Mouse (Mus musculus) testis, adult 2 months (tissue): ENCODE measurements around the gene Chst11. TPM values are rescaled to one million over a fixed set of nuclear protein-coding genes. Genes with fewer than 3 reads are reported as not detected.

Source experiments
- H3K27ac ChIP-seq: fragments of 200-500 bp; 2 replicates; pipeline ENCODE4 v1.5.1; 2012; ENCODE audit warnings: low read depth, low read length; ENCODE audit not compliant: control insufficient read depth, insufficient read depth
- H3K27me3 ChIP-seq: fragments of 200-500 bp; 2 replicates; pipeline ENCODE4 v1.6.1; 2012; ENCODE audit warnings: mild to moderate bottlenecking, low read length, moderate library complexity; ENCODE audit not compliant: control insufficient read depth, insufficient read depth
- H3K36me3 ChIP-seq: fragments of 200-500 bp; 2 replicates; pipeline ENCODE4 v1.6.1; 2012; ENCODE audit warnings: mild to moderate bottlenecking, low read length; ENCODE audit not compliant: control insufficient read depth, insufficient read depth
- H3K4me1 ChIP-seq: fragments of 200-500 bp; 2 replicates; pipeline ENCODE4 v1.6.1; 2012; ENCODE audit warnings: low read length; ENCODE audit not compliant: control insufficient read depth, insufficient read depth
- H3K4me3 ChIP-seq: fragments of 200-500 bp; 2 replicates; pipeline ENCODE4 v1.5.1; 2012; ENCODE audit warnings: low read depth, mild to moderate bottlenecking, low read length, moderate library complexity, mixed read lengths; ENCODE audit not compliant: control insufficient read depth
- CTCF ChIP-seq: fragments of 200-500 bp; IDR thresholded peaks from 2 replicates; pipeline ENCODE4 v1.5.1; 2012; ENCODE audit warnings: low read depth, mild to moderate bottlenecking, inconsistent platforms, low read length, moderate library complexity; ENCODE audit not compliant: control insufficient read depth, insufficient read depth, insufficient replicate concordance
- POLR2A ChIP-seq: fragments of 200-500 bp; IDR thresholded peaks from 2 replicates; pipeline ENCODE4 v1.6.1; 2012; ENCODE audit warnings: low read depth, mild to moderate bottlenecking, inconsistent platforms, low read length, moderate library complexity; ENCODE audit not compliant: control insufficient read depth
- polyA plus RNA-seq: library from polyadenylated mRNA; depleted of rRNA; stranded (reverse); fragments of >200 nt; gene quantifications from 2 replicates; pipeline ENCODE4 v1.2.3, GENCODE M21; 2012

Gene Chst11
- polyA plus RNA-seq, 1 experiment: 0.67 TPM

- no peaks in the 10 kb centered on the region for H3K27me3 ChIP-seq
- TF ChIP-seq POLR2A: no peak
- no peaks in the 10 kb centered on the region for H3K36me3 ChIP-seq
- H3K4me3 ChIP-seq: no peak overlapping the region
- peaks cover 3% of the 10 kb centered on the region for H3K4me1 ChIP-seq
- H3K27ac ChIP-seq: no peak overlapping the region
Observed at GRCm38 (mm10) chr10:83004389-83004788, 19.1 kb downstream of the Chst11 start.

GRCm38 (mm10) chr10:83005003-83005402 lies 19.7 kb downstream of the Chst11 start:
- Histone ChIP-seq H3K27me3 (no peaks in the 10 kb centered on the region), H3K4me3 (no peak overlapping the region), H3K27ac (no peak overlapping the region), H3K36me3 (no peaks in the 10 kb centered on the region), H3K4me1 (peaks cover 3% of the 10 kb centered on the region)
- no peak for TF ChIP-seq POLR2A
- no peak for TF ChIP-seq CTCF

DNA sequence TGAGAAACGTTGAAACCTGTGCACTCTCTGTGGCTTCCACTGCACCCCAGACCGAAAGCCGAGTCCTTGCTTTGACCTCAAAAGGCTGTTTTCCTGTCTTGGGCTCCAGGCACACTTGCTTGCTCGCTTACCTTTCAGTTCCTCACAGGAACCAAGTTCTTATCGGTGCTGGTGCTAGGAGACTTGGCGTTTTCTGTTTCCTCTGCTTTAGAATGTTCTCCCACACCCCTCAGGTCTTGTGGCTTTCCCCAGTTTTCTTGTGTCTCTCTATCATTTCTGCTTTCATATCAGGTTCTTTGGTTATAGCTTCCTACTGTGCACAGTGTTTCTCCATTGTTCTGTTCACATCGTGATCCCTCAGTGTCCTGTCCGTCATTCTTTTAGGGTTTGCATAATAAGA lies 21.0 kb downstream of the Chst11 start:
- no peaks in the 10 kb centered on the region for H3K36me3 ChIP-seq
- H3K4me1 ChIP-seq: peaks cover 3% of the 10 kb centered on the region
- no peaks in the 10 kb centered on the region for H3K27me3 ChIP-seq
- no peak overlapping the region for H3K4me3 ChIP-seq
- H3K27ac ChIP-seq: no peak overlapping the region
- no peak for TF ChIP-seq POLR2A
- no peak for TF ChIP-seq CTCF

DNA sequence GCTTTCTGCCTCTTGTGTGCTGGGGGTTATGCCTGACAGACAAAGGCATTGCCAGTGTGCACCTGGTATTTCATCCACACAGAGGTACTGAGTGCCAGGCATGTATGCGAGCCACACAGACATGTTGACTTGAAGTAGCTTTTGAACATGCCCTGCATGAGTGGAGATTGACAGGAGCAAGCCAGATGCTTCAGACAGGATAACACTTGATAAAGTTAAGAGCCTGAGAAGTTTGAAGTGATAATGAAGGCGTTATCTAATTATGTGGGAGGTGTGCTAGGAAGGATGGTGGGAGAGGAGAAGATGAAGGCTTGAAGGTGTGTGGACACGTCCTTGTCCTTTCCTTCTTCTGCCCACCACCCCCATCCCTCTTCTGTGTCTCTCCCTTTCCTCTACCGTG lies 28.7 kb downstream of the Chst11 start:
- no peaks in the 10 kb centered on the region for H3K36me3 ChIP-seq
- no peaks in the 10 kb centered on the region for H3K4me1 ChIP-seq
- H3K27me3 ChIP-seq: no peaks in the 10 kb centered on the region
- H3K27ac ChIP-seq: no peak overlapping the region
- TF ChIP-seq POLR2A (no peak), CTCF (no peak)
- H3K4me3 ChIP-seq: no peak overlapping the region

DNA sequence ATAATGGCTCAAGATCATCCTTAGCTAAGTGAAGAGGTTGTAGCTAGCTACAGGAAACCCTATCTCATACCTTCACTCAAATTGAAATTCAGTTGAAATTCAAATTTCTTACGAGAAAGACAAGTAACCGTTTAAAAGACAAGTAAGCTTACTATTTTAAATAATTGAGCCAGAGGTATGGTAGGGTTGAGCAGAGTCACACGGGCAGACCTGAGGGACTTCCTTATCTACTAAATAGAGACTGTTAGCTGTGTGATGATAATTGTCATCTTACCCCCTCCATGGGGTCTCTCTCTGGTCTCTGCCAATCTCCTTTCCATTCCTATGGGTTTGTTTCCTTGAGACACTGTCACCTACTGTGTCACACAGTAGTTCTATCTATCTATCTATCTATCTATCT lies 30.6 kb downstream of the Chst11 start:
- no peak for TF ChIP-seq CTCF
- TF ChIP-seq POLR2A: no peak
- H3K4me3 ChIP-seq: no peak overlapping the region
- H3K36me3 ChIP-seq: no peaks in the 10 kb centered on the region
- no peak overlapping the region for H3K27ac ChIP-seq
- no peaks in the 10 kb centered on the region for H3K27me3 ChIP-seq
- H3K4me1 ChIP-seq: no peaks in the 10 kb centered on the region

DNA sequence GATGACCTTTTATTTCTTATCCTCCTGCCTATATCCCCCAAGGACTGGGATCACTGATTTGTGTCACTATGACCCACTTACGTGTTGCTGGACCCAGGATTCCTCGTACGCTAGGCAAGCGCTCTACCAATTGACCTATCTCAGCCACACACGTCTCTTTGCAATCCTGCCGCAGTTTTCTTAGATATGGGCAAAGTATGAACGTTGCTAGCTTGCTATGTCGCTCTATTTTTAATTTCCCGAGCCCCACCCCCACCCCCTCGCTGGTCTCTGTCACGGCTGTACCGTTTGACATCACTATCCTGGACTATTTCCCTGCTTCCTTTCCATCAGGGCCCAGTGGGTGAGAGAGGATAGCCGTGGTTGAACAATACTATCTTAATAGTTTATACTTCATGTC lies 31.5 kb downstream of the Chst11 start:
- TF ChIP-seq CTCF: no peak
- no peak for TF ChIP-seq POLR2A
- no peak overlapping the region for H3K27ac ChIP-seq
- no peaks in the 10 kb centered on the region for H3K36me3 ChIP-seq
- no peaks in the 10 kb centered on the region for H3K4me1 ChIP-seq
- no peaks in the 10 kb centered on the region for H3K27me3 ChIP-seq
- H3K4me3 ChIP-seq: no peak overlapping the region

- Histone ChIP-seq H3K4me1 (no peaks in the 10 kb centered on the region), H3K36me3 (no peaks in the 10 kb centered on the region), H3K4me3 (no peak overlapping the region), H3K27me3 (no peaks in the 10 kb centered on the region), H3K27ac (no peak overlapping the region)
- no peak for TF ChIP-seq POLR2A
- TF ChIP-seq CTCF: no peak
Observed at GRCm38 (mm10) chr10:83017760-83018498, 32.6 kb downstream of the Chst11 start.

DNA sequence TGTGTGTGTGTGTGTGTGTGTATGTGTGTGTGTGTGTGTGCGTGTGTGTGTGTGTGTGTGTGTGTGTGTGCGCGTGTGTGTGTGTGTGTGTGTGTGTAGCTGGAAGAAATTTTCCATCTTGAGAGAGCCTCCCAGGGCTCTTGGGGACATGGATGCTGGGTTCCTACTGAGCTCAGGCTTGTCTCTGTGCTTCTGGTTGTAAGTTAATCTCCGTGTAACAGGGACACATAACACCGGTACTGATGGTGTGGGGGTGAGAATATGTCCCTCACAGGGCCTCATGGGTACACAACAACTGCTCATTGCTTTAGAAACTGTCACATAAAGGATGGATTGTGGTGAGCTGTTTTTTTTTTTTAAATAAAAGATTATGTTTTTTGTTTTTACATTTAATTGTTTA lies 33.2 kb downstream of the Chst11 start:
- no peaks in the 10 kb centered on the region for H3K4me1 ChIP-seq

More for the DNA sequence above, 33.2 kb downstream of the Chst11 start:
- TF ChIP-seq CTCF: no peak
- TF ChIP-seq POLR2A: no peak
- H3K36me3 ChIP-seq: no peaks in the 10 kb centered on the region
- no peak overlapping the region for H3K27ac ChIP-seq
- H3K4me3 ChIP-seq: no peak overlapping the region
- H3K27me3 ChIP-seq: no peaks in the 10 kb centered on the region
